Mouse (Mus musculus) embryo, embryonic 11.5 days (tissue): ENCODE data around the gene Tle6.

Experiments used
- DNase-seq: peaks from one replicate; pipeline ENCODE4 v3.0.0-alpha.2; 2012; ENCODE audit warnings: low read depth, low spot score

The Tle6 gene

GRCm38 (mm10) chr10:81592631-81593030 is 8.2 kb downstream of the Tle6 start:
- no peak for DNase-seq

DNA sequence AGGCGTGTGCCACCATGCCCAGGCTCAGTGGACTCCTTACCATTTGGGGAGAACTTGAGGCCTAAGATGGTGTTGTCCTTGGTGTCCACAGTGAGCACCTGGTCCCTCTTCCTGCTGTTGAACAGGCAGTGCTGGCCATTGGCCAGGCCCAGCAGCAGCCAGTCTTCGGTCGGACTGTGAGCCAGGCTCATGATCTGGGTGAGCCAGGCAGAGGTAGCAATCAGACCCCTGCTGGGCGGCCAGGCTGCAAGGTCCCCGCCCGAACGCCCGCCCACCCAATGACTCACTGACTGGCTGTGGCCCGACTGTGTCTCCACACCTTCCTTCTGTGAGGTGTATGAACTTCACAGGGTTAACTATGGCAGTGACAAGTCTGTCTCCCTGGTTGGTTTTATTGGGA is 9.0 kb downstream of the Tle6 start:
- no peak for DNase-seq

DNA sequence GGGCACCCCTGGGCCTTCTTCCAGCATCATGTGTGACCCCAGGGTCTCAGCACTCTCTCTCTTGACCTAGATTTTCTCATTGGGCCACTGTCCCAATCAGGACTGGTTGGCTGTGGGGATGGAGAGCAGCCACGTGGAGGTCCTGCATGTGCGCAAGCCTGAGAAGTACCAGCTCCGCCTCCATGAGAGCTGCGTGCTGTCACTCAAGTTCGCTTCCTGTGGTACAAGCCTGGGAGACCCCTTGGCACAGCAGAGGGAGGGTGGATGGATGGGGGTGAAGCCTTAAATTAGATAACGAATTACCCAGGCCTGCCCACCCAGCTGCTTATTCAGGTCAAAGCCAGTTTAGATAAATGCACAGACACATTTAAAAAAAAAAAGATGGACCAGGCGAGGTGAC is 12.1 kb downstream of the Tle6 start:
- no peak for DNase-seq

DNA sequence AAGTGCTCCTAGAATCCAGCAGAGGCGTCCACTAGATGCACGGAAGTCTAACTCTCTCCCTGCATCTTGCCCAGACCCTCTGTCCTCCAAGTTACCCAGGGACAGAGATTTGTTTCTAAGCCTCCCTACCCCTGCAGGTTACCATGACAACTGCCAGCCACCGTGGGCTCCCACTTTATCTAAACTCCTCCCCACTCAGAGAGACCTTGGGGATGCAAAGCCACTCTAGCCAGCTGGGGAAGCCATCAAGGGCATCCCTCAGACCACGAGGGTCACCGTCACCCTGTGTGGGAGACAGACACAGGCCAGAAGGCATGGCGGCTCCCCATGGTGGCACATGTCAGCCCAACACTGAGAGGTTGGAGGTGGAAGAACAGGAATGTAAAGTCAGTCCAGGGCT is 17.5 kb downstream of the Tle6 start:
- DNase-seq = no peak

DNA sequence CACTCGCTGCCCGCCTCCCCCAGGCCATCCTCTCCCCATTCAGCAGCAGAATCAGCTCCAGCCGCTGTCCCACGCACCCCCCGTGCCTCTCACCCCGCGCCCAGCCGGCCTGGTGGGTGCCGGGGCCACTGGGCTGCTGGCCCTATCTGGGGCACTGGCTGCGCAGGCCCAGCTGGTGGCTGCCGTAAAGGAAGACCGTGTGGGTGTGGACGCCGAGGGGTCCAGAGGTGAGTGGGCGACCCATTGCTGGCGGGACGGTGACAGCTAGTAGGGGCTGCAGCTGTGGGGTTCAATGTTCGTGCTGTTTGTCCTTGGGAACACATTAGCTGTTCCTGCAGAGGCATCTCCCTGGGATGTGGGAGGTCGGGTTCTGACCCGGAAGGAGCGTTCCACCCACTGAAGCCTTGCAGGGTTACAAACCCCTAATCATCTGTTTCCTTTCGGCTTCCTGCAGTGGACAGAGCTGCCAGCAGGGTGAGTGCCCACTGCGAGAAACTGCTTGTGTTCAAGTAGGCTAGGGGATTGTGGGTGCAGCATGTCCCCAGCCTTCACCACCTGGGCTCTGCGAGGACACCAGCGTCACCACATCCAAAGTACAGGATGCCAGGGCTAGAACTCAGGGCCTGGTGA is 20.3 kb downstream of the Tle6 start:
- DNase-seq = no peak

- no peak for DNase-seq
Observed at GRCm38 (mm10) chr10:81579967-81580366, 20.9 kb downstream of the Tle6 start.

- no peak for DNase-seq
Observed at GRCm38 (mm10) chr10:81575695-81576094, 25.2 kb downstream of the Tle6 start.

- DNase-seq = no peak
Observed at GRCm38 (mm10) chr10:81575208-81575631, 25.7 kb downstream of the Tle6 start.

DNA sequence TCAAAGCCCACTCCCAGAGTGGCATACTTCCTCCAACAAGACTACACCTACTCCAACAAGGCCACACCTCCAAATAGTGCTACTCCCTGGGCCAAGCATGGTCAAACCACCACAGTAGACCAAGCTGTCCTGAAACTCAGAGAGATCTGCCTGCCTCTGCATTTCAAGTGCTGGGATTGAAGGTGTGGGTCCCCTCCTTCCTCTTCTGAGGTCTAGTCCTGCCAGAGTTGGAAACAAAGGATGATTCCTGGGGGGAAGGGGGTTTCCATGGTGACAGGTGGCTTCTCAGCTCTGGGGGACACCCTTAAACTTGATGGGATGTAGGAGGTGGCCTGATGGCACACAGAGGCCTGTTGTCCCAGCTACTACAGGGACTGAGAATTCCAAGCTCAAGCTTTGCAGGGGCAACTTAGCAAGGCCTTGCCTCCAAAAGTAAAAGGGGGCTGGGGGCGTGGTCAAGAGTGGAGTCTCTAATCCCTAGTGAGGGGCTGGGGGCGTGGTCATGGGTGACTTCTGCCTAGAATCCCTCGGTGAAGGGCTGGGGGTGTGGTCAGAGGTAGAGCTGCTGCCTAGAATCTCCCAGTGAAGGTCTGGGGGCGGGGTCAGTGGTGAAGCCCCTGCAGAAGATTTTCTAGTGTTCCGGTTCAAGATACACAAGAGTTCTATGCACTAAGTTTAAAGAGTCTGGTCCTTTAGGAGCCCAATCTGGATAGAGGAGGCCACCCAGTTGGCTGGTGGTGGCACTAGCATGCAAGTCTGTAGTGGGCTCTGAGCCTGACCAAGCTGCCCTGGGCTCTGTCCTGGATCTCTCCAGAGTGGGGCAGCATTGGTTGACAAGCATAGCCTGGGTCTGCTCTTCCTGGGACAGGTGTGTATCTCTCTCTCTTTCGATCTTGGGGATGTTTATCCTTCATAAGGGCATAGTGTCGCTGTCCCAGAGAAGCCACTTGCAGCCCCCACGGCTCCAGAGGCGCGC is 26.5 kb downstream of the Tle6 start, which contains the start of gene Tle2:
TSS of gene Tle2 (plus strand) at position 481 of the 976 bp plus-strand sequence.
- no peak for DNase-seq

DNA sequence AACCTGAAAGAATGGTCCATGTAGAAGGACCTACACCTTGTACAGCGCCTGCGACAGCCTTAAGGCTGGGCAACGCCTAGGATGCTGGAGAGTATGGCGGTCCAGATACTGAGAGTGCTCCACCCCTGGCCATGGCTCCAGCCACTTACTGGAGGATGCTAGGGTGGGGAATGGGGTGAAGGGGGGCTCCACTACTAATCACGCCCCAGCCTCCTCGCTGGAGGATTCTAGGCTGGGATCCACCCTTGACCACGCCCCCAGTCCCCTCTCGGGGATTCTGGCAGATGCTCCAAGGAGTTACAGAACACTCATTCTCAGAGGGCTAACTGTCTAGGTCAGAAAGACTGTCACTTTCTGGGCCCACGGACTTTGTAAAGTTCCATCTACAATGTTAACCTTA is 27.9 kb downstream of the Tle6 start:
- no peak for DNase-seq

GRCm38 (mm10) chr10:81572133-81572671 is 28.7 kb downstream of the Tle6 start:
- DNase-seq = no peak

DNA sequence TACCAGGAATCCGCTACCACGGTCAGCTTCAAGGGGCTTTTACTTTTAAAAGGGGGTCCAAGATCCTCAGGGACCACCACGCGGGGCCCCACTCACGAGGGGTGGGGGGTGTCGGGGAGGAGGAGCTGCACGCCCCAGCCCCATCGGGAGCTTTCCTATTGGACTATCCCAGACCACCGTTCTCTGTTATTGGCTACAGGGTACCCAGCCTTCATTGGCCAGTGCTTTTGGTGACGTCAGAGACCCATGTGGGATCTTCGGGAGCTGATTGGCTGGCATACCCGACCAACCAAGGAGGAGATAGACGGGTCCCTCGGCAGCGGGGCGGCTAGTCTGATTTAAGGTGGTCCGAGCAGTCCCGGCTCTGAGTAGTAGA is 29.4 kb downstream of the Tle6 start:
- DNase-seq = peak; percentile 94

GRCm38 (mm10) chr10:81570831-81571500 is 29.9 kb downstream of the Tle6 start:
- peak; percentile 89 for DNase-seq

- DNase-seq = no peak
Observed at GRCm38 (mm10) chr10:81570238-81570800, 30.6 kb downstream of the Tle6 start.

DNA sequence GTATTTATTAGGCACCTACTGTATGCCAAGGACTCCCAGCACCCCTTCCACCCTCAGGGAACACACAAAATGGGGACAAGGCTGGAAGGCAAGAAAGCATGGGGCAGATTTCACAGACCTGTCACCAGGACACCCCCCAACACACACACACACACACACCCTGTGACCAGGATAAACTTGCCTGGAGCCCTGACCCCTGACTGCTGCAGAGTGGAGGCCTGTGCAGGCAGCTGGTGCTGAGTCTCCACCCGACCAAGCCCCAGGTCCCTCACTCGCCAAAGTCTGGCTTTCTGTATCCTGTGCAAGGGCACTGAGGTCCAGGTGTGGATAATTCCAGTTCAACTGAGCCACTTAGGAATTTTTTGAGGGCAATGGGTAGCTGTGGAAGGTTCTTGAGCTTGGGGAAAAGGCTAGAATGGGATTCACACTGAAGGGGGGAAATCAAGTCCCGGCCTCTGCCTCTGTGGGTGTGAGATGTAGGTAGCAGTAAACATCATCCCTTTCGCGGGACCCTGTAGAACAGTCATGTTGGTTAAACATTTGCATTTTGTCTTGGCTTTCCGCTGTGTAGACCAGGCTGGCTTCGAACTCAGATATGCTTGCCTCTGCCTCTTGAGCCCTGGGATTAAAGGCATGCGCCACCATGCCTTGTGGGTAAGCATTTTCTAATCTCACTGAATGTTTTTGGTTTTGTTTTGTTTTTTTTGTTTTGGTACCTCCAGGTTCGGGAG is 31.2 kb downstream of the Tle6 start:
- no peak for DNase-seq

- DNase-seq = no peak
Observed at GRCm38 (mm10) chr10:81568381-81569191, 32.3 kb downstream of the Tle6 start.

DNA sequence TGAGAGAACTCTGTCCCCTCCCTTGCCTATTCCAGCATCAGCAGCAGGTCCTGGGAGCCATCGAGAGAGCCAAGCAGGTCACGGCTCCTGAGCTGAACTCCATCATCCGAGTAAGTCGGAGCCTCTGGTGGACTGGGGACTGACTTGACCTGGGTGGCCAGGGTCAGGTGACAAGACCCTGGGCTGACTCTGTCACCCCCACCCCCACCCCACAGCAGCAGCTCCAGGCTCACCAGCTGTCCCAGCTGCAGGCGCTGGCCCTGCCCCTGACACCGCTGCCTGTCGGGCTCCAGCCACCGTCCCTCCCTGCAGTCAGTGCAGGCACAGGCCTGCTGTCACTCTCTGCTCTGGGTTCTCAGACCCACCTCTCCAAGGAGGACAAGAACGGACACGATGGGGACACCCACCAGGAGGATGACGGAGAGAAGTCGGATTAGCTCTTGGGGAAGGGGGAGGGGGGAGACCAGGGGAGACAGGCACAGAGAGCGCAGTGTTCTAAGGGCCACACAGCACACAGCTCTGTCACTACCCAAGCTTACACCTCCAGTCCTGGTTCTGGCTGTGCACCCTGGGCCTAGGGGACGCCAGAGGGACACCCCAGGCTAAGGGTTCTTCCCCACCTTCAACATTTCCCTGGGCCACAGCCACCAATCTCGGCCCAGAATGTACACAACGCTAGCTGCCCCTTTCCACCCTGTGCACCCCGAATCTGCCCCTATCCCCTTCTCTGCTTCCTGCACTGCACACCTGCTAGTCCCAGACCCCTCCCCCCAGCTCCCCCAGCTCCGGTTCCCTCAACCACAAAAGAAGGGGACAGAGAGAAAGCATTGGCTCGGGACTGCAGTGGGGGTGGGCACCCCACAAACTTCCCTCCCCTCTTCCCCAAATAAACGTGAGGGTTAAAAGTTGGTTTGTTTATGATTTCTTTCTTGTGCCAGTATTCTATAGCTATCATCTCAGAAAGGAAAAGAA is 35.3 kb downstream of the Tle6 start:
- DNase-seq = no peak

DNA sequence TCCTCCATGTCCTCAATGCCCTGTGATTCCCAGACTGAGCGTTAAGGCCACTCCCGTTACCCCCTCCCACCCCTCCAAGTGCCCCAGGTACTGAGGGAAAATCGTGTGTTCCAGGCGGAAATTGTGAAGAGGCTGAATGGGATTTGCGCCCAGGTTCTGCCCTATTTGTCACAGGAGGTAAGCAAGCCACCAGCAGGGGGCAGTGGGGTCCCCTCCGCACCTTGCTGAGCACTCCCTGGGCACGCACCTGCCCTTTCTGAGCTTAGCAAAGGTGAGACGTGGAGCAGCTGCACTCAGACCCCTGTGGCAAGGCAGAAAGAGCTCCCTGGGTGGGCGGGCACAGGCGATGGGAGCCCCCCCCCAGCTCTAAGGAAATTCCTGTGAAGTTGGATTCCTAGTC is 36.1 kb downstream of the Tle6 start:
- DNase-seq = no peak

DNA sequence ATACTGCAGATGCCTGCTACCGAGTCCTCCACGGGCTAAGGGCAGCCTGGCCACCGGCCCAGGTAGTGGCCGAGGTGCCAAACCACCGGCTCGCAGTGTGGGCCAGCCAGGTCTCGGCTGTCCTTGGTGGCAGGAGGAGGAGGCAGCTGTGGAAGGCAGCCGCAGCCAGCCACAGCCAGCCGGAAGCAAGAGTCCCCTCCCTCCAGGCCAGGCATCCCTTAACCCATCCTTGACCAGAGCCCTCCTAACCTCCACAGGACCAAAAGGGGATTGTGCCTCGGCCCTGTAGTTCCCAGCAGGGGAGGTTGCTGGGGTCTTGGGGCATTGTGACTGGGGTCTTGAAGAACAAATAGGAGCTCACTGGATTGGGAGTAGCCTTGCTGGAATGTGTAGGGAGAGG is 36.7 kb downstream of the Tle6 start:
- no peak for DNase-seq
